Mouse (Mus musculus) brain, adult 2 months (tissue): ENCODE results near the gene Pigb.

ENCODE experiments used
- DNase-seq: peaks from one replicate; pipeline ENCODE4 v3.0.0; 2011; ENCODE audit warnings: low read depth, low spot score

Gene Pigb

DNA sequence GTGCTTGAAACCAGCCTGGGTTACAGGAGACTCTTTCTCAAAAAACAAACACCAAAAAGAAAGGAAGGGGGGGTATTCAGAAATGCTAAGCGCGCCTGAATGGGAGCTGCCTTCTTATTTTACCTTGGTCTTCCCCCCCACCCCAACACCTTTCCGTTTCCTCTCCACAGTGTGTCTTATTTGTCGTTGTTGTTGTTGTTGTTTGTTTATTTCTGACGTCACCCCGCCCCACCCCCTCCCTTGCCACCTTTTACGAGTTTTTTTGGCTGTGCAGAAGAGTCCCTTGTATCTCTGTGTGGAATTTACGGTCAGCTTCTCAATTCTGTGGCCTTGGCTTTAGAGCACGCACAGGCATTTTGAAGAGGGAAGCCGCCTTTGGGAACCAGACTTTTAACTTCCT is 5.5 kb upstream of the Pigb start:
- no peak for DNase-seq

DNA sequence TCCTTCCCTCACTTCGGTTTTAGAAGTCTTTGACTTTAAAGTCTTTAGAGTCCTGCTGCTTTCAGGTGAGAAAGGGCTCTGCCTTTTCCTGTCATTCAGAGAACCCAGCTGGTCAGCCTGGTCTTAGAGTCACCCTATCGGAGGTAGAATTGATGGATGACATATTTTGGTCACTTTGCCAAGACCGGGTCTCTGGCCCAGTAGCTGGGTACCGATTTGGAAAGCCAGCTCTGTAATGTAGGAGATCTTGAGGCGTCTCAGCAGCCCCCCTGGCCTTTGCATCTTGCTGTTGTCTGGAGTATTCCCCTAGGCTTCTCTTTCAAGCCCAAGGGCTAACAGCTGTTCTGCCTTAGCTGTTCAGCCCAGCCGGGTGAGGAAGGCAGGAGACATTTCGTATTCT is 5.0 kb upstream of the Pigb start:
- DNase-seq: peak; percentile 50

DNA sequence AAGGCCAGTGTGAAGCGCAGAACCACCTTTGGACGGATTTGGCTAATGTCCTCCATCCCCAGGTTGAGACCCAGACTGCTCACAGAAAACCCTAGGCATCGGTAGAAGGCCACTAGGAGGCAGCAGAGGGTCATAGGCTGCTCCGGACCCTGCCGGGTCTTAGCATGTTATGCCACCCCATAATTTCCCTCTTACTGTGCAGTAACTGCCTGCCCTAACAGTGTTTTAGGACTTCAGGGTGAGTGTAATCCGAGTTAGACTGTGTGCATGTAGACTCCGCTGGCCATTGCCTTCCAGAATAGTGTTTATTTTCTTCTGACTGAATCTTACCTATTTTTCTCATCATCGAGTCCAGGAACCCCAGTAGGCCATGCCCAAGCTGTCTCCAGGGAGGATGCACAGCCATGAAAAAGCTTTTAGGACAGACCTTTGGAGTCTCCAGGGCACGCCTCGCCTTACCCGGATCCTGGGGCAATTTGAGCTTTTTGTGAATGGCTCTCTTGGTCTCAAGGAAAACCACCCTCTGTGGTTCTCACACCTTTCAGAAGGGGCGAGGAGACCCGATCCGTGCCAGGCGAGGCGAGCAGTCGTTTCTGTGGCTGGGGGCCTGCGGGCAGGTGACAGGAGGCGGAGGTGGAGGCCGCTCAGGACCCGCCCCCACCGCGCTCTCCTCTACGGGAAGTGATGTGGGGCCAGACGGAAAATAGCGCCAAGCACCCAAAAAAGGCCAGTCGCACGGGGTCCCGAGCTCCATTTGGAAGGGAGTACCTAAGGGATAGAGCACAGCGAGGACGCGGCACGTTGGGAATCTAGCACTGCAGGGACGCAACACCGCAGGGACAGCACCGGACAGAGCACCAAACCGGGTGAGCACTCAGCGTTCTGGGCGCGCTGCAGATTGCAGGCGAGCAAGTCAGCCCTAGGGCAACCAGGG is 4.2 kb upstream of the Pigb start, which contains the start of gene Rab27a:
Gene Rab27a, plus strand, starts transcription at position 709 of the 934 bp plus-strand sequence.
- DNase-seq: peak; percentile 93

DNA sequence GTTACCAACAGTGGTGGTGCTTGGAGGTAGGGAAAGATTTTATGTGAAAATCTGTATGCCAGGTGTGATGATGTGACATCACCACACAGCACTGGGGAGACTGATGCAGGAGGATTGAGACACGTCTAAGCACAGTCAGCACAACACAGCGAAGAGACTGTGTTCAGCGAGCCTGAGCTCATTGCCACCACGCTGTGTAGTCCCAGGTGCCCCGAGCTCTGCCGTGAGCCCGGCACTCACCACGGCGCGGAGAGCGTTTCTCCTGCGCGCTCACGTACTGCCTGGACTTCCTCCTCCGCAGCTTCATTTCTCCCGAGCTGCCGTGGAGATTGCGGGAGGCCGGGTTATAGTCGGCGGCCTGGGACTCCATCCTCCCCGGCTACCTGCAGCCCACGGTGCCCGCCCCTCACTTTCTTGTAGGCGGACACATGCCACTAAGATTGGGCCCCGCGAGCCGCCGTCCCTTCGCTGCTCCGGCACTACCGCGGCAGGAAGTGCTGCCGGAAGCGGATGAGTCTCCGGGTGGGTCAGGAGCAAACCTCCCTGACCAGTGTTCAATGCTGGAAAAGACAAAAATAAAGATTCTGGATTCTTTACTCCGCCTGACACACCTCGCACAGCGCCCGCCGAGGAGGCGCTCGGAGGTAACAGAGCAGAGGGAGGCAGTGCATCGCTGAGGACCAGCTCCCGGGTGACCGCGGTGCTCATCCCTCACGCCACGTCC is 794 bp downstream of the Pigb start:
- peak; percentile 98 for DNase-seq

DNA sequence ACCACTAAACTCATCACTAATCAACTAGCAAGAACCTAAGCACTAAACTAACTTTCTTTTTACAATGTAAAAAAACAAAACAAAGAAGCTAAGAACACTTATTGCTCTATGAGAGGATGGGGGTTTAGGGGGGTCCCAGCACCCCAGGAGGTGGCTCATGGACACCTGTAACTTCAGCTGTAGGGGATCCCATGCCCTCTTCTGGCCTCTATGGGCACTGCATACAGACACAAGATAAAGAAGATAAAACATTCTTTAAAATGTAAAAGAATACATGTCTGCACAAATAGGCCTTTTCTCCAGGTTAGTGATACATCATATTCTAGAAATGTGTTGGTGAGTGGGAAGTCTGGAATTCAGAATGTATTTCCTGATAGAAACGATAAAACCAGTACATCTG is 6.8 kb downstream of the Pigb start:
- no peak for DNase-seq

DNA sequence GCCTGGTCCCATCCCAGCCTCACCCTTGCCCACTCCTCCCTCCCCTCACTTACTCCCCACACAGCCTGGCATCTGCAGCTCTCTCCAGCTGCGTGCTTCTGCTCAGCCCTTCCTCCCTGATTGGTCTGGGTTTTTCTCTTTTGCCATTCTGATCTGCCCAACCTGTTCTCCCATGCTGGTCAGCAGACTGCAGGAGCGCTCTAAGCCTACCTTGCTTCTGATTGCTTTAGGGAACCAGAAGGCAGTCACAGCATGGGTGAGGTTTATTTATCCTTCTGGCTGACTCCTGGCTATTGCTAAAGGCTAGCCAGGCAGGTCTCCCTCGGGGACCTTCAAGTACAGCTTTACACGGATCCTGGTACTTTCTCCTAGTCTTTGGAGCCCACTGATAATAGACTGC is 8.8 kb downstream of the Pigb start:
- peak; percentile 87 for DNase-seq

DNA sequence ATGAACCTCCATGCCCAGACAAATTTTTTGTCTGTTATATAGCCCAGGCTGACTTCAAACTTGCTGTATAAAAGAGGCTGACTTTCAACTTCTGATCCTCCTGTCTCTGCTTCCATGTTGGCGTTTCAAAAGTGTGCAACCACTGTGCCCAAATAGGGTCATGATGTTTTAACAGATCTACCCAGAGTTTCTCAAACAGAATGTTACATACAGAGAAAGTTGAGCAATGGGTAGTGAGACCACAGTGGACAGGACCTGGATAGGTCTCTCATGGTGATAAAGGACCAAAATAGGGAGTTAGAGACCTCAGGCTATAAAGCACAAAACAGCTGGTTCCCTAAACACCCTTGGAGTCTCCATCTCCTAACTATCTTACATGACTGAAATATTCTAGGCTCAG is 9.7 kb downstream of the Pigb start:
- no peak for DNase-seq

DNA sequence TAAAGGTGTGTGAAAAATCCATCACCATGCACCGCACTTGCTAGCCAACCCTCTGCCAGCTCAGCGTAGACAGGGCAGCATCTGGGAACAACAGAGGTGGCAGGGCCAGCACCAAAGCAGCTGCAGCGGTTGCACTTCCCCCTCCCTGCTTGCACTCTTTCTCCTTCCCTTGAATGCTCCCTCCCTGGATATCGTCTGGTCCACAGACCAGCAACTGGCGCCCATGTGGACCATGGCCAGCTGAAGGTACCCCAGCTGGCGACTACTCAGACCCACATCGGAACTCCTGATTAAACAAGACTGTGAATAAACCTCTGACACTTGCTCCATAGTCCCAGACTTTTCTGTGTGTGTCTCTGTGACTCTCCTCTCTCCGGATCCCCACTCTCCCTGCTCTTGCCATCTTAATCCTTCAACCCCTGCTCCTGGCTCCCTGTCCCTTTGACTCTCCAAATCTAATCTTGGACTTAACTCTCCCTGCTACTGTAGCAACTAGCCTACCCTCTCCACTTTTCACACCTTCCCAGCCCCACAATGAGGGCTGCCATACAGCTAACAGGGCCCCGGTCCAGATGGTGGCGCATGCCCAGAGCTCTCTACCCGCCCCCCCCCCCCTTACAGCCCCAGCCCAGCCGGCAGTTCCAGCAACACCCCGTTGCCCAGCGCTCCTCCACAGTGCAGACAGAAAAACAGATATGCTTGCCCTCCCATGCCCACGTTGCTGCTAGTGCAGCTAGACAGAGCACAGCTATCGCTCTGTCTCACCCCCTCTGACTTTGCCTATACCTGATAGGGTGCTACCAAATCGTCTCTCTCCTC is 14.2 kb downstream of the Pigb start:
- DNase-seq: peak; percentile 61

DNA sequence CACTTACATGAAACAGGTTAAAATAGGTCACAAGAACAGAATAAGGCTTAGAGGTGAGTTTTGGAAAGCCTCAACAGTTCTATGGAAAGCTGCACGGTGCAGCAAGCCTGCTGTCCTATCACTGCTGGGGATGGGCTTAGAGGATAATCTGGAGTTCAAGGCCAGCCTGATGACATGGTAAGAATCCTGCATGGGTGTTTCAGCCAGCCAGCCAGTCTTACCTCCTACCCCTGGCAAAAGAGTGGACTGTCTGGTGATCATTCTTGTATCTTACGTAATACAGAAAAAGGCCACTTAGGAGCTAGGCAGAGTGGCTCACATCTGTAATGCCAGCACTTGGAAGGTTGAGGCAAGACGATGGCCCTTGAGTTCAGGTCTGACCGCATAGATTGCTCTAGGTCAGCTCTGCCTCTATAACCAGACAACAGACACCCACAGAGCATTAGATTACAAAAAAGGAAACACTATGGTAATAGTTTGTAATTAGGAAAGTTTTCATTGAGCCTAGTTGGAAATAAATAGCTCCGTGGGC is 19.5 kb downstream of the Pigb start:
- no peak for DNase-seq

DNA sequence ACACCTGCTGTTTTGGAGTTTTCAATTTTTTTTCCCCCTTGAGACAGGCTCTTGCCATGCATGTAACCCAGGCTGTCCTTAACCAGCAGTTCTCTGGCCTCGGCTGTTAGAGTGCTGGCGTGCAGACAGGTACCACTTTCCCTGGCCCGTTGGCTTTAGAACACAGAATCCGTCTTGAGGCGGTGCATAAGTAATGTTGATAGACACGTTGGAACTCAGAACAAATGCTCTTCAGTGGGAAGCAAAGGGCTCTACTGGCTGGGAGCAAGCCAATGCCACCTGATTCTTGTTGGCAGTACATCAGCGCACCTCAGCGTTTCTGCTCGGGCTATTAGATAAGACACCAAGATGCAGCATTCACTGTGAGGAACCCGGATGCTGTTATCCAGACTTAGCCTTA is 20.3 kb downstream of the Pigb start:
- peak; percentile 74 for DNase-seq

DNA sequence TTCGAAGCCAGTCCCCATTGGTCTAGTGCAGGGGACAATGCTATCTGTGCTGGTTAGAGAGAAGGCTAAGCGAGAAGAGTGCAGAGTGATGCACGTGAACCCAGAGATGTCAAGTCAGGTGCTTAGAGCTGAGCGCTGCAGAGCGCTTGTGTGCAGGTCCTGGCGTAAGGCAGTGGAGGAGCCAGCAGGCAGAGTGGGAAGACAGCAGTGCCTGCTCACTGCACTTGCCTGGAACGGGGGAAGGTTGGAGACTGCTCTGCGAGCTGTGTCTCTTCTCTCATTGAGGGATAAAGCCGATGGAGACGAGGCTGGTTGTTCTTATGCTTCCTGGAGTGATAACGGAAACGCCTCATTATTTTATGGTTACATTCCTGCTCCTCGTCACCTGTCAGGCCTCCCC is 25.5 kb downstream of the Pigb start:
- peak; percentile 69 for DNase-seq

DNA sequence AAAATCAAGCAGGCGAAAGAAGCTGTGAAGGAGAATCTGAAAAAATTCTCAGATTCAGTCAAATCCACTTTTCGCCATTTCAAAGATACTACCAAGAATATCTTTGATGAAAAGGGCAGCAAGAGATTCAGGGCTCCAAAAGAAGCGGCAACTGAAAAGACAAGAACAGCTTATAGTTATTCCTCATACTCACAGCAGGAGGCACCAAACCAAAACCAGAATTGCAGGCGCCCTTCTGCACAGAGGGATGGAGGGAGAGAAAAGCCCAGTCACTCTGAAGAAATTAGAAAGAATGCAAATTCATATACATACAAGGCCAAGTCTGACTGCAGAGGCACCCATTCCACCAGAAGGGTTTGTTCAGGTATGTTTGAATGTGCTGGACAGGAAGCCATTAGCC is 27.5 kb downstream of the Pigb start:
- DNase-seq: no peak

DNA sequence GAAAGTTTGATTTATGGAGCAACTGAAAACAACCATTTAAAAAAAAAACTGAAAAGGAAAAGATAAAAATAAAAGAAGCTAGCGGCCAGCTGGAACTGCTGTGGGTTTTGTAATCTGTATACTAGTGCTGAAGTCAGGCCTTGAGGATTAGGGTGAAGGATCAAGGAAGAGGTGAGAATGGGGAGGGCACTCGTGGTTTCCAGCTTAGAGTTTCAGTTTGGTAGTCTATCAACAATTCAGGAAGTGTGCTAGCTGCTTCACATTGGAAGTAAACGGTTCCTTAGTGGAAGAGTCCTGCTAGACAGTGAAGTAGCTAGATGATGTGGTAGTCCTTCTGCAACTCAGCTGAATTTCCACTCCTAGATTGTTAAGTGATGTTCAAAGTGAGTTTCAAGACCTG is 31.8 kb downstream of the Pigb start:
- no peak for DNase-seq

DNA sequence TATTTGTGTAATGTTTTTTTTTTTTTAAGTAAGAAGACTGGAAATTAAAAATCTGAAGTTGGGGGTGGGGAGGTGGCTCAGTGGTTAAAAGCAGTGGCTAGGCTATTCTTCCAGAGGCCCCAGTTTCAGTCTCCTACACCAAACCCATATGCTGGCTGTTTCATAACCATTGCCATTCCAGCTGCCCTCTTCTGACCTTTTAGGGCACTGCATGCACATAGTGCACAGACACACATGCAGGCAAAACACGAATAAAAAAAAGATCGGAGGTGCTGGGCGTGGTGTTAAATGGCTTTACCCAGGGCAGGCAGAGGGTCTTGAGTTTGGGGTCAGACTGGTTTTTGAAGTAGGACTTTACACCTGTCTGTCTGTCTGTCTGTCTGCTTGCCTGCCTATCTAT is 34.0 kb downstream of the Pigb start:
- no peak for DNase-seq

DNA sequence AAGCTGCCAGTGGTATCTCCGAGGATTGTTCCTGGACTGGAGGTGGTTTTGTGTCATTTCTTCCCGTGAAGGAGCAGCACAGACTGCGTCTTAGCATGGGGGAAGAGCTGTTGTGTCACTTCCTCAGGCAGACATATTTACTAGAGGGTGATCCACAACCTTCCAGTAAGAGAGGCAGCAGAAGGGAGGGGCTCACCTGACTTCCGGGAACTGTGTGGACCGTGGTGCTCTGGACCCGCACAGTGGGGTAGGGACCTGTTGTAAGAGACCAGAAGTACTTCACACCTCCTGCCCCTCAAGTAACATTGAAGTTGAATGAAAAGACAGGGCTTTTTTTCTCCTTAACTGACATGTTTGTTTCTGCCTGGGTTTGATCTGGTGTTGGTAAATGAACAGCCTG is 35.1 kb downstream of the Pigb start:
- DNase-seq: no peak

DNA sequence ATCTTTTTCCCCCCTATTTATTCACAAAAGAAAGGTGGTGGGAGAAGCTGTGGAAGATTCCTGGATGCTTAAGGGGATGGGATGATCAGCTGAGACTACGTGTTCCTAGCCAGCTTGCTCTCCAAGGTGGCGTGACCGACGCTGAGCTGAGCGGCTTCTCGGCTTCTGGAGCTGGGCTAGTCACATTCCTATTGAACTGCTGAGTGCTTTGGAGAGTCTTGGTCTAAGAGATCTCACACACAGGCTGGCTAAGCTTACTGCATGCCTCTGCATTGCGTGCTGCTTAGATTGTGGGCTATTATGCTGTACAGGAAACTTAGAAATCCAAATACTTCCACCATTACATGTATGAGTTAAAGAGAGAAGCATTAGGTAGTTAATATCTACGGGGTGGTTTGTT is 36.1 kb downstream of the Pigb start:
- no peak for DNase-seq

DNA sequence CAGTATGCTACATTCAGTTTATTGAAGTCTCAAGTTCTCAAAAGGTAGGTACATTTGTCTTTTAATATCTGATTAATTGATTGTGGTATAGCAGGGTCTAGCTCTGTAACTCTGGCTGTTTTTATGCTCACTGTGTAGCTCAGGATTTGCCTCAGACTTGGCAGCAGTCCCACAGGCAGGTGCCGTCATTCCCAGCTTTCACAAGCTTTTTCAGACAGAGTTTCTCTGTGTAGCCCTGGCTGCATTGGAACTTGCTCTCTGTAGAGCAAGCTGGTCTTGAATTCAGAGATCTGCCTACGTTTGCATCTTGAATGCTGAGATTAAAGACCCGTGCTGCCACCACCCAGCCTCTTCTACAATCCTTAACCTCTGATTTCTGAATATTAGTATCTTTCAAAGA is 38.0 kb downstream of the Pigb start:
- no peak for DNase-seq

DNA sequence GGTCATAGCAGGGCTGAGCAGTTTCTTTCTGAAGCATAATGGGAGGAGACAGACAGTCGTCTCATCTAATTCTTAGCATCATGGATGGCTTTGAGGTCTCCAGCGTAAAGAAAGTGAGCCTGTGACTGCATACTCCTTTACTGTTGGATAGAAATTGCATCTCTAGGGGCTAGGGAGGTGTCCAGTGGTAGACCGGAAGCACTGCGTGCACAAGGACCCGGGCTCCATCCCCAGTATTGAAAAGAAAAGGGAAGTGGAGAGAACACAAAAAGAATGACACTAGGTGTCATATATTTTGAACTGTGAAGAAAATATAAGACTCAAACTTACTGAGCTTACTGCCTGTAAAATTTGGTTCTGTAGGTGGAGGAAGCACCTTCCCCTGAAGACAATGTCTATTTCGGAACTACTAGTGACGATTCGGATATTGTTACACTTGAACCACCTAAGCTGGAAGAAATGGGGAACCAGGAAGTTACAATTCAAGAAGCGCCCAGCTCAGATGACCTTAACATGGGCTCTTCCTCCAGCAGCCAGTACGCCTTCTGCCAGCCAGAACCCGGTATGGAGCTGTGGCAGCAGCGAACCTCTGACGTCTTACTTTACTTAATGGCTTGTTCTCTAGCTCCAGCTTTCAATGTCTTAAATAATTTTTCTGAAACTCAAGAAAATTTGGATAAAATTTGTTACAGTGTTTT is 38.7 kb downstream of the Pigb start:
- no peak for DNase-seq

DNA sequence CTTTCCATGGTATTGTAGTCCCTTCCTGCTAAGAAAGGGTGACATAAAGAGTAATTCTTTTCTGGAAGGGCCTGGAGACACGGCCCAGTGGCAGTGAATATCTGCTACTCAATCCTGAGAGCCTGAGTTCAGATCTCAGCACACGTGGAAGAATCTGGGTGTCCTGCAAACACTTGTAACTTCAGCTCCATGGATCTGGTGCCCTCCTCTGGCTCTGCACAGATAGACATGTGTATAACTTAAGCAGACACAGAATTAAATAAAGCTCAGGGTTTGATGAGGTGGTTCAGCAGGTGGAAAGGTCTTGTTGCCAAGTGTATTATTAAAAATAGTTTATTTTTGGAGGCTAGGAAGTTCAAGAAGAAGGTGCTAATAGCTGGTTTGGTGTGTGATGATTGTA is 39.7 kb downstream of the Pigb start:
- DNase-seq: no peak

DNA sequence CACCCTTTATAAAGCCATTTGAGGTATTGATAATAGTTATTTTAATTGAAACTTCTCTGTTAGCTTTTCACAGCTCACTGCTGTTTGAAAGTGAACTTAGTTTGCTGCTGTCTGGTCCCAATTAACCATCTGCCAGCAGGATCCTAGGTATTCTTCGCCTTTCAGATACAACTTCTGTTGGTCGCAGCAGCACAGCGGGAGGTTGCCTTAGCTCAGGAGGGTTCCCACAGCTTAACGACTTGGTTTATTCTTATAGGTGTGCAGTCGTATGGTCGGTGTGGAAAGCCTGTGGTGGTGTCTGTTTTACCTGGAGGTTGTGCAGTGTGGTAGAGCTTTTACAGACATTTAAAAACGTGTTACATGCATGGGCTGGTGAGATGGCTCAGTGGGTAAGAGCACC is 43.4 kb downstream of the Pigb start:
- DNase-seq: no peak

DNA sequence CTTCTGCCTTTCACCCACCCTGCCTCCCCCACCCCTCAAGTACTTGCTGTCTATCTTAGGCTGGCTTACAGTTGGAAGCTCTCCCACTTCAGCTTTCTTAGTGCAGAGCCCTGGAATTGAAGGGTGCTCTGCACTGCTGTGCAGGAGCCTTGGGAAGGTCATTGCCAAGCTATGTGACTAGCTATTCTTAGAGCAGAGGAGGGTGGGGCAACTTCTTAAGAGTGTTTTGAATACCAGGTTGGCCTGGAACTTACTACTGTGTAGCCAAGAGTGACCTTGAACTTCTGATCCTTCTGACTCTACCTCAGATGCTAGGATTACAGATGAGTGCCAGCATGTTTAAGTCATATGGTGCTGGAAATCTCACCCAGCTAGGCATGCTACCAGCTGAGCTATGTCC is 44.0 kb downstream of the Pigb start:
- no peak for DNase-seq
